Mouse (Mus musculus) embryonic facial prominence, embryonic 10.5 days (tissue): ENCODE data around the gene Pnma1. TPM values are rescaled to one million over a fixed set of nuclear protein-coding genes. Genes with fewer than 3 reads are reported as not detected.

Source experiments
- DNase-seq: peaks from one replicate; pipeline ENCODE4 v3.0.0-alpha.2; 2017; ENCODE audit warnings: low spot score
- H3K27ac ChIP-seq: fragments of 300-500 bp; sonication (generic); replicated peaks from 2 replicates; pipeline ENCODE4 v1.5.1; 2016; ENCODE audit warnings: mild to moderate bottlenecking
- H3K27me3 ChIP-seq: fragments of 300-500 bp; sonication (generic); replicated peaks from 2 replicates; pipeline ENCODE4 v1.6.1; 2016; ENCODE audit warnings: low read depth, mild to moderate bottlenecking; ENCODE audit not compliant: poor library complexity, severe bottlenecking
- H3K36me3 ChIP-seq: fragments of 300-500 bp; sonication (generic); replicated peaks from 2 replicates; pipeline ENCODE4 v1.6.1; 2016; ENCODE audit warnings: mild to moderate bottlenecking, moderate library complexity
- H3K4me1 ChIP-seq: fragments of 300-500 bp; sonication (generic); 2 replicates; pipeline ENCODE4 v1.6.1; 2016
- H3K4me3 ChIP-seq: fragments of 300-500 bp; sonication (generic); 2 replicates; pipeline ENCODE4 v1.5.1; 2016; ENCODE audit warnings: mild to moderate bottlenecking, moderate library complexity
- H3K9me3 ChIP-seq: fragments of 300-500 bp; sonication (generic); 2 replicates; pipeline ENCODE4 v1.6.1; 2016; ENCODE audit warnings: mild to moderate bottlenecking
- WGBS: fragments of 180-500 bp; shearing (Covaris S2); methylation state at CpG from one replicate; pipeline ENCODE4 v1.1.7; 2016; 5-methylcytosine and 5-hydroxymethylcytosine counted together
- polyA plus RNA-seq: library from polyadenylated mRNA; unstranded; fragments of >200 nt; fragmentation: Nextera tagmentation; extraction: Ambion mirVana; gene quantifications from 2 replicates; pipeline ENCODE4 v1.2.1, GENCODE M21; 2016

Pnma1 gene
- polyA plus RNA-seq, 1 experiment from 2014 or later, result 1.6 TPM

DNA sequence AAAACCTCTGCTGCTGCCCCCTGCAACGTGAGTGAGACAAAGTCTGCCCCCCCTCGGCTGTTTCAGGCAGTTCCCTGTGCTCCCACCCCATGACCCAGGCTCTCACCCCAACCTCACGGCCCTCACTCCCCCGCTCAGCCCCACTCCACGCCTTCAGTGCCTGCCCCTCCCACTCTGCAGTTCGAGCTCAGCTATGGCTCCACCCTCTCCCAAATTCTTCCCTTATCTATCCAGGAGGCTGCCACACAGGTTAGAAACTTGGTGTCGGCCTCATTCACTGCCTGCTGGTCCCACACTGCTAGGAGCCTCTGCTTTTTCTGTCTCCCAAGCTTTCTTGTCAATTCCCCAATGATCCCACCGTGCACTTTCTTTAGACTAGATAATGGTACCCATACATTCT lies 12.8 kb upstream of the Pnma1 start:
- 81% methylated on average over 8 of the region's 8 CpGs for WGBS
- H3K4me3 ChIP-seq, result no peak overlapping the region
- no peaks in the 10 kb centered on the region for H3K9me3 ChIP-seq
- no peaks in the 10 kb centered on the region for H3K27me3 ChIP-seq
- H3K36me3 ChIP-seq, result peaks cover 90% of the 10 kb centered on the region
- H3K4me1 ChIP-seq, result peaks cover 15% of the 10 kb centered on the region
- no peak for DNase-seq
- no peak overlapping the region for H3K27ac ChIP-seq

DNA sequence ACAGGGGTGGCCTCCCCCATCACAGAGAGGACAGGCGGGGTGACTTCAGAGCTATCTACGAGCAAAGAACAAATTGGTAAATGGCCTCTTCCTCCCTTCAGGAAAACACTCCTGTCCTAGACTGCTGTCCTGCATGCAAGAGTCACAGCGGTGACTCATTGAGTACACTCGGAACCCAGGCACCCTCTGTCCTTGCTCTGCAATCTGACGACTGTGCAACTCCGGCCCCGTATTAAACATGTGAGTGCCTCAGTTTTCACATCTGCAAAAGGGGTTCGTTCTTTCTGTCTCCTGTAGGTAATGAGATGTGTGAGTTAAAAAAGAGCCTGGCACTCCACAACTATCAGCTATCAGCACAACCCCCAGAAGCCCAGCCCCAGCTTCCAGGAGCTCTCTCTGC lies 12.2 kb upstream of the Pnma1 start:
- H3K36me3 ChIP-seq, result peaks cover 96% of the 10 kb centered on the region
- no peak overlapping the region for H3K4me3 ChIP-seq
- no peak overlapping the region for H3K27ac ChIP-seq
- 97% methylated on average over 8 of the region's 8 CpGs for WGBS
- peaks cover 8% of the 10 kb centered on the region for H3K4me1 ChIP-seq
- H3K27me3 ChIP-seq, result no peaks in the 10 kb centered on the region
- no peaks in the 10 kb centered on the region for H3K9me3 ChIP-seq
- DNase-seq, result no peak

DNA sequence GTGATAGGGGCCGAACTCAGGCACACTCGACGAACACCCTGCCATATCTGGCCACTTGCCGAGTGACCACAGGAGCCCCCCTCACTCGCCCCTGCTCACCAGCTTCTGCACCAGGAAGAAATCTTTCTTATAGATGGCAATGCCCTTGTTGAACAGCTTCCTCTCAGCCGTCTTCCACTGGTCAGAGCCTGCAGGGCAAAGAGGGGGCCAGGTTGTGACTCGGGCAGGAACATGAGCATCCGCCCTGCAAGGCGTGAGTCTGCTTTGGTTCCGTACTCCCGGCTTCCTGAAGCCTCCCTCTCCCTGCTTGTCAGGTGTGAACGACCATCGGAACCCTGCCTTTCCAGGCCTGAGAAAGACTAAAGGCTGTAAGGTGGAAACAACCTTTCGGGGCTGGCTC lies 9.9 kb upstream of the Pnma1 start:
- Histone ChIP-seq H3K9me3 (no peaks in the 10 kb centered on the region), H3K27ac (no peak overlapping the region), H3K27me3 (no peaks in the 10 kb centered on the region), H3K4me1 (peaks cover 3% of the 10 kb centered on the region; the same call in 1 of the 2 replicates), H3K4me3 (no peak overlapping the region), H3K36me3 (peaks cover 97% of the 10 kb centered on the region)
- no peak for DNase-seq
- WGBS, result 92% methylated on average over 14 of the region's 14 CpGs

- Histone ChIP-seq H3K36me3 (peaks cover 98% of the 10 kb centered on the region), H3K4me3 (no peak overlapping the region), H3K27me3 (no peaks in the 10 kb centered on the region), H3K4me1 (no peaks in the 10 kb centered on the region), H3K27ac (no peak overlapping the region), H3K9me3 (no peaks in the 10 kb centered on the region)
- 91% methylated on average over 18 of the region's 18 CpGs for WGBS
- no peak for DNase-seq
Observed at GRCm38 (mm10) chr12:84156210-84156609, 7.9 kb upstream of the Pnma1 start.

- Histone ChIP-seq H3K4me3 (no peak overlapping the region), H3K27ac (no peak overlapping the region), H3K27me3 (no peaks in the 10 kb centered on the region), H3K9me3 (no peaks in the 10 kb centered on the region), H3K36me3 (peaks cover 98% of the 10 kb centered on the region), H3K4me1 (no peaks in the 10 kb centered on the region)
- WGBS, result 88% methylated on average over 2 of the region's 2 CpGs
- no peak for DNase-seq
Observed at GRCm38 (mm10) chr12:84155523-84155871, 7.2 kb upstream of the Pnma1 start.

DNA sequence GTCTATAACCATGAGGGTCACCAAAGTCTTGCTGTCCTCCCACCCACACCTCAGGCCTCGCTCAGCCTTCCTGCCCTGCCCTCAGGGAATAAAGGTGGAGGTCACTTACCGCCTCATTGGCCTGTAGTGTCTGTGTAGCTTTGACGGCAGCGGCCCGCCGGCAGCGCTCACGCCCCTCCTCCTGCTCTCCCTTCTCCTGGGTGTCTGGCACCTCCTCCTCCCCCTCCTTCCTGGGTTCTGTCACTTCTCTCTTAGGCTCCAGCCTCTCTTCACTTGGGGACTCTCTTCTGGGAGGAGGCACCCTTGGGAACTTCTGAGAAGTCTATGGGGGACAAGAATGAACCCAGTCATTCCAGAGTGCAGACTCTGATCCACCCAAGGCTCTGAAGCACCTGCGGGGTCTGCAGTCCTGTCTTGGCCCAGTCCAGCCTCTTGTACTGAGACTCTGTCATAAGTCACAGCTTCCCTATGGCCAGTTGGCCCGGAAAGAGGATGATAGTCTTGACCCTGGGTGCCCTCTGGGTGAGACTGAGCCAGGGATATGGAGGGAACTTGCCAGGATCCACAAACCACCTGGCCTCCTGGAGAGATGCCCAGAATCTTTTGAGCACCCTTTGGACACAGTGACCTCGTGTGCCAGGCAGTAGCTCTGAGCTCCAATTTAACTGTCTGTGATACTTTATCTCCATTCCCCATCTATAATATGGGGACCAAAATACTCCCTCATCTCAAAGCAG lies 6.7 kb upstream of the Pnma1 start:
- H3K36me3 ChIP-seq, result peaks cover 94% of the 10 kb centered on the region
- H3K4me3 ChIP-seq, result no peak overlapping the region
- H3K27me3 ChIP-seq, result no peaks in the 10 kb centered on the region
- H3K4me1 ChIP-seq, result no peaks in the 10 kb centered on the region
- DNase-seq, result no peak
- no peak overlapping the region for H3K27ac ChIP-seq
- H3K9me3 ChIP-seq, result no peaks in the 10 kb centered on the region
- 79% methylated on average over 11 of the region's 11 CpGs for WGBS

GRCm38 (mm10) chr12:84153414-84153813 lies 5.1 kb upstream of the Pnma1 start:
- Histone ChIP-seq H3K4me1 (peaks cover 8% of the 10 kb centered on the region), H3K27ac (no peak overlapping the region), H3K27me3 (no peaks in the 10 kb centered on the region), H3K36me3 (peaks cover 81% of the 10 kb centered on the region), H3K9me3 (no peaks in the 10 kb centered on the region), H3K4me3 (no peak overlapping the region)
- 89% methylated on average over 6 of the region's 6 CpGs for WGBS
- DNase-seq, result no peak

DNA sequence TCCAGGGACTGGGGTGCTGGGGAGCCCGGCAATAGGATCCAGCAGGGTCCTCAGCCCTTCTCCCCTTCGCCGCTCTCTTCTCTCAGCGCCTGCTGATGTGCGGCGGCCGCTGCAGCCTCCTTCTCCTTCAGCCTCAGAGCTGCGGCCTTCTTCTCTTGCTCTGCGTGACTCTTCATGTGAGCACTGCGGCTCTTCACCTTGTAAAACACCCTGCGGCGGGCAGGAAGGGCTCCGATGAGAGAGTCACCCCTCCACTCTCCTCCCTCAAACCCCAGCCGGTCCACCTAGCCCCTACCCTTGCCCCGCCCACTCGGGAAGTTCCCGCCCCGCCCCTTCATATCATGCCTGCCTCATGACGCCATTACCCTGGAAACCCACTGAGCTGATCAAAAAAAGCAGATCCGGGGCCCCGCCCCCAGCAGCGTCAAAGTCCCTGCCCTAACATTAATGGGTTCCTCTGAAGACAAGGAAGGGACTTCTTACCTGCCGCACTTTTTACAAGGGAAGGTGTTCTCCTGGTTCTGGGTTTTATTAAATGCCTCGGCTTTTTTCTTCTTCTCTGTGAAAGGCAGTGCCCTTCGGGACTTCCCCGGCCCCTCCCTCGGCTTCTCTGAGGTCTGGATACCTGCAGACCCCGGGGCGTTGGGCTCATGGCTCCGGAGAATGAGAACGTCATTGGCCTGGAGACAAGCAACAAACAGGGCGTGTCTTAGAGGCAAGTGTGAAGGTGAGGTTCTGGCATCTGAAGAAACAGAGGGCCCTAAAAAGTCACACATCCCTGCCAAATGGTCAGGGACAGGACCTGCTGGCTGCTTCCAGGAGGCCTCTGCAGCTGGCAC lies 4.3 kb upstream of the Pnma1 start:
- WGBS, result 81% methylated on average over 32 of the region's 32 CpGs
- Histone ChIP-seq H3K4me3 (no peak overlapping the region), H3K4me1 (peaks cover 17% of the 10 kb centered on the region), H3K9me3 (no peaks in the 10 kb centered on the region), H3K27me3 (no peaks in the 10 kb centered on the region), H3K27ac (no peak overlapping the region), H3K36me3 (peaks cover 73% of the 10 kb centered on the region)
- no peak for DNase-seq

- no peak overlapping the region for H3K27ac ChIP-seq
Observed at GRCm38 (mm10) chr12:84151911-84152310, 3.6 kb upstream of the Pnma1 start.

GRCm38 (mm10) chr12:84150976-84151375 lies 2.7 kb upstream of the Pnma1 start:
- WGBS, result 84% methylated on average over 6 of the region's 6 CpGs
- Histone ChIP-seq H3K4me1 (peaks cover 25% of the 10 kb centered on the region), H3K36me3 (peaks cover 65% of the 10 kb centered on the region), H3K4me3 (no peak overlapping the region), H3K9me3 (no peaks in the 10 kb centered on the region), H3K27me3 (no peaks in the 10 kb centered on the region), H3K27ac (no peak overlapping the region)
- no peak for DNase-seq

More at GRCm38 (mm10) chr12:84151911-84152310, 3.6 kb upstream of the Pnma1 start:
- 91% methylated on average over 10 of the region's 10 CpGs for WGBS
- Histone ChIP-seq H3K27me3 (no peaks in the 10 kb centered on the region), H3K4me3 (no peak overlapping the region), H3K36me3 (peaks cover 68% of the 10 kb centered on the region), H3K4me1 (peaks cover 21% of the 10 kb centered on the region), H3K9me3 (no peaks in the 10 kb centered on the region)
- DNase-seq, result no peak

- DNase-seq, result no peak
- 84% methylated on average over 15 of the region's 15 CpGs for WGBS
- H3K9me3 ChIP-seq, result no peaks in the 10 kb centered on the region
- peaks cover 25% of the 10 kb centered on the region for H3K4me1 ChIP-seq
- H3K4me3 ChIP-seq, result no peak overlapping the region
- H3K27ac ChIP-seq, result no peak overlapping the region
- no peaks in the 10 kb centered on the region for H3K27me3 ChIP-seq
- H3K36me3 ChIP-seq, result peaks cover 55% of the 10 kb centered on the region
Observed at GRCm38 (mm10) chr12:84149971-84150370, 1.7 kb upstream of the Pnma1 start.

- 20% methylated on average over 10 of the region's 10 CpGs for WGBS
Observed at GRCm38 (mm10) chr12:84148622-84149012, 328 bp upstream of the Pnma1 start.

More at GRCm38 (mm10) chr12:84148622-84149012, 328 bp upstream of the Pnma1 start:
- Histone ChIP-seq H3K9me3 (no peaks in the 10 kb centered on the region), H3K4me1 (peaks cover 25% of the 10 kb centered on the region), H3K27ac (no peak overlapping the region; the same call in 1 of the 2 replicates), H3K4me3 (peak overlapping the region; percentile 69), H3K27me3 (no peaks in the 10 kb centered on the region), H3K36me3 (peaks cover 47% of the 10 kb centered on the region)
- no peak for DNase-seq
